In genomic region chr6:49275296-49275695, GRCm38 (mm10) we compare ENCODE assay signal across 12 mouse cellular contexts.
"Had no signal": no experiment of that assay in that cellular context is flagged by ENCODE, and none has a peak within 500 bp of the region (broad histone marks: within the 10 kb centered on the region; RNA-seq: fewer than 3 reads in every experiment).

No protein-coding gene starts in this region.

- H3K9me3 ChIP-seq: midbrain, embryonic 10.5 days; midbrain, embryonic 13.5 days; midbrain, embryonic 15.5 days; neural tube, embryonic 12.5 days had no signal

- DNase-seq: lung, adult 18-20 months; lung, embryonic 14.5 days; lung, postnatal 10 days; lung, postnatal 4 days; right cerebral cortex, postnatal 14 days; thymus, adult 18-20 months; thymus, postnatal 14 days; thymus, postnatal 36 days had no signal

- H3K27me3 ChIP-seq: midbrain, embryonic 13.5 days; midbrain, embryonic 15.5 days; neural tube, embryonic 12.5 days had no signal

- H3K36me3 ChIP-seq: midbrain, embryonic 10.5 days; midbrain, embryonic 13.5 days; midbrain, embryonic 15.5 days; neural tube, embryonic 12.5 days had no signal

- H3K27ac ChIP-seq: midbrain, embryonic 10.5 days; midbrain, embryonic 13.5 days; midbrain, embryonic 15.5 days; neural tube, embryonic 12.5 days had no signal

- H3K4me1 ChIP-seq: midbrain, embryonic 15.5 days; neural tube, embryonic 12.5 days had no signal

- H3K4me3 ChIP-seq: midbrain, embryonic 10.5 days; midbrain, embryonic 13.5 days; midbrain, embryonic 15.5 days; neural tube, embryonic 12.5 days had no signal

- H3K9ac ChIP-seq: lung, embryonic 14.5 days; midbrain, embryonic 13.5 days; midbrain, embryonic 15.5 days; neural tube, embryonic 12.5 days had no signal
